Mouse (Mus musculus): ENCODE data around the gene Ccz1. TPM values are rescaled to one million over a fixed set of nuclear protein-coding genes. Genes with fewer than 3 reads are reported as not detected.
"Not testable (repeated sequence)": the region's sequence is repeated elsewhere in the genome, so short reads cannot be mapped to it uniquely, and the experiment has no call there.

The Ccz1 gene
- 10 to 100 TPM; 30.4 to 30.5 TPM for total RNA-seq (2021)

GRCm38 (mm10) chr5:144014551-144015311, at the start of gene Ccz1:
Gene Ccz1, minus strand, starts transcription at chr5:144014877.
- intact Hi-C loops (cut with DNase I) = no loop called here

GRCm38 (mm10) chr5:144064093-144064492, 49.4 kb upstream of the Ccz1 start:
- intact Hi-C loops (cut with DNase I) = no loop called here
- no peak for DNase-seq

More at GRCm38 (mm10) chr5:144014551-144015311, at the start of gene Ccz1:
- peak; percentile 73 to 80 for DNase-seq

GRCm38 (mm10) chr5:144054340-144054739, 39.7 kb upstream of the Ccz1 start:
- intact Hi-C loops (cut with DNase I) = no loop called here
- no peak for DNase-seq

DNA sequence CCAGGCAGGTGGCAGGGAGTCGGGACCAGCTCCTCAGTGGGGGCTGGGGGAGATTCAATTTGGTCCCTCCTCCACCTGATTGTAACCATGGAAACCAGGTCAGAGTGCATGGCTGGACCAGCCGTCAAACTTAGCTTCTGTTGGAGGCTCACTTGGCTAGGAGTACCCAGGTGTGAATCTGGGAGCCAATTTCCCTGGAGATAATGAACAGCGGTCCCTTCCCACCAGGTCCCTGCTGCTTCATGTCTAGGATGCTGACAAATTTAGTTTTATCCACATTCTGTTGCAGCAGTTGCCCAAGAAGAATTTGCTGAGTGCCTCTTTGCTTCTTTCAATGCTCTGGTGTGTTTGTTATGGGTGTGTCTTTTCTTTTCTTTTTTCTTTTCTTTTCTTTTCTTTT, 38.8 kb upstream of the Ccz1 start:
- intact Hi-C loops (cut with DNase I) = no loop called here

DNA sequence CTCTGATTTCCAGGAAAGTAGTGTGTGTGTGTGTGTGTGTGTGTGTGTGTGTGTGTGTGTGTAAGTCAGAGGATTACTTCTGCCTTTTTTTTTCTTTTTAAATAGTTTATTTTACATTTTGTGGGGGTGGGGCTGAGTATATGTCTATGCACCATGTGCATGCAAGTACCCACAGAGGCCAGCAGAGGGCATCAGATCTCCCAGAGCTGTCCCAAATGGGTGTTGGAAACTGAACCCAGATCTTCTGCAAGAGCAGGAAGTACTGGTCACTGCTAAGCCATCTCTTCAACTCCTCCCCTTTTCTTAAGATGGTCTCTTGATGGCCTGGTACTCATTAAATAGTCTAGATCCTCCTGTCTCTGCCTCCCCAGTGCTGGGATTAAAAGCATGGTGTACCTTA, 36.6 kb upstream of the Ccz1 start:
- no peak for DNase-seq
- intact Hi-C loops (cut with DNase I) = no loop called here

More for the DNA sequence above, 38.8 kb upstream of the Ccz1 start:
- DNase-seq = no peak

DNA sequence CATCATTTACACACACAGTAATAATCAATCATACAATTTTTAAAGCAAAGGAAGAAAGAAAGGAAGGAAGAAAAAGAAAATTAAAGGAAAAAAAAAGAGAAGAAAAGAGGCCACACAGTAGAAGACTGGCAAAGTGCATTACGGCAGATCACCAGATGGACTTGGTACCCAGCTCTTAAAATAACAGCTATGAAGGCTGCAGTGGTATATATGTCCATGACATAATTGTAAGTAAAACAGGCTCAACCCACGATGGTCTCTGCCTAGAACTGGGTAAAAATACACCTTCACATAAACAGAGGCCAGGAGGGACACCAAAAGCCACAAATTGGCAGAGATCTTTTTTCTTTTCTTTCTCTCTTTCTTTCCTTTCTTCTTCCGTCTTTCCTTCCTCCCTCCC, 35.2 kb upstream of the Ccz1 start:
- intact Hi-C loops (cut with DNase I) = no loop called here
- DNase-seq = no peak

- intact Hi-C loops (cut with DNase I) = no loop called here
- no peak for DNase-seq
These were observed 32.6 kb upstream of the Ccz1 start for GRCm38 (mm10) chr5:144047324-144047723.

DNA sequence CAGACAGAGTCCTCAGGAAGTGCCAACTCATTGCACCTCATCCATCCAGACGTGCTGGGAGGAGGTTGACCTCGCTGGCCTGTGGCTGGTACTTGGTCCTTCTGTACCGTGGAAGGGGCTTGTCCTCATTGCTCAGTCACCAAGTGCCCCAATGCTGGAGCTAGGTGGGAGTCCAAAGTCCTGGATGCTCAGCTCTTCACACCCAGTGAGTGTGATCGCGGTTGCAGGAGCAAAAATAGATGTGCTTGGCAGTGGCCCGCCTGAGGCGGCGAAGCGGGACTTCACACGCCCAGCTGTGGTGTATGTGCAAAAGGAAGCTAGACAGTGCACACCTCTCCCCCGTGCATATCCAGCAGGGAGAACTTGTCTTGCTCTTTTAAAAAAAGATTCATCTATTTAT, 28.5 kb upstream of the Ccz1 start:
- no peak for DNase-seq
- intact Hi-C loops (cut with DNase I) = loop anchor here (5.0 kb wide), 3 partner anchors 54 to 689 kb away; no protein-coding TSS in a partner anchor

DNA sequence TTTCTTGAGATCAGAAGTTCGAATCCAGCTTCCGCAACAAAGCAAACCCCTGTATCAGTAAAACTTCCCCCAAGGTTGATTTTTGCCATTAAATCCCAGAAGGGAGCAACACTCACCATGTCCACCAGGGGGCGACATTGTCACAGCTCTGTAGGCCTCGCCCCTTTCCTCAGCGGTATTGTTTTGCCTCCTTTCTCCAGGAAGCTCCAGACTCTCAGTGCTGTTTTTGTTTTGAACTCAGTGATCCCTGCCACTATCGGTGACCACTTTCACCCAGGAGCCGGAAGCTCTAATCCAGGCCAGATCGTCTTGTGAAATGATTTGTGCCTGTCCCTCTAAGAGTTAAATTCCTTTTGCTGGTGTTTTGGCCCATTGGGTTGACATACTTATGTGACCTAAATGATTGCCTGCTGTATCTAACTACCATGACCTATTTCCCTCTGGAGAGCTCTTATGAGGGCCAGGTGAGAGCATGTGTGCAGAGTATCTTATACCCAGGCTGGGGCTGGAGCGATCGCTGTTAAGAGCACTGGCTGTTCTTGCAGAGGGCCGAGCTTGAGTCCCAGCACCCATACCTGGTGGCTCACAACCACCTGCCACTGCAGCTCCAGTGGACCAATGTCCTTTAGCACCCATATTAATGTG, 26.2 kb upstream of the Ccz1 start:
- peak; percentile 74 to 81 for DNase-seq
- intact Hi-C loops (cut with DNase I) = loop anchor here (1.0 to 5.0 kb wide), 4 partner anchors 56 to 691 kb away; no protein-coding TSS in a partner anchor

GRCm38 (mm10) chr5:144039886-144040285, 25.2 kb upstream of the Ccz1 start:
- DNase-seq = no peak
- intact Hi-C loops (cut with DNase I) = loop anchor here (1.0 to 5.0 kb wide), 4 partner anchors 57 to 692 kb away; no protein-coding TSS in a partner anchor

DNA sequence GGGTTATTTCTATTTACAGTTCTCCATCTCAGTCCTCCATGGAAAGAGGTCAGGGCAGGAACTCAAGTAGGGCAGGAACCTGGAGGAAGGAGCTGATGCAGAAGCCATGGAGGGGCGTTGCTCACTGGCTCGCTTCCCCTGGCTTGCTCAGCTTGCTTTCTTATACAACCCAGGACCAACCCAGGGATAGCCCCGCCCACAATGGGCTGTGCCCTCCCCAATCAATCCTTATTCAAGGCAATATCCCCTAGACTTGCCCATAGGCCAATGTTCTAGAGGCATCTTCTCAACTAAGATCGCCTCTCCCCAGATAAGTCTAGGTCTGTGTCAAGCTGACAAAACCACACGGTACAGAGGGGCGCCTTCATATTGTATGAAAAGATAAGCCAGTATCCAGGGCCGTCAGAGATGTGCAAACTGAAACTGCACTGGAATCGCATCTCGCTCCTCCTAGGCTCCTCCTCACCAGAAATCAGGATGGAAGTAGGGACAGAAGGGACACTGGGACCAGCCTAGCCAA, 24.5 kb upstream of the Ccz1 start:
- intact Hi-C loops (cut with DNase I) = no loop called here

GRCm38 (mm10) chr5:144036952-144037351, 22.3 kb upstream of the Ccz1 start:
- no peak for DNase-seq
- intact Hi-C loops (cut with DNase I) = no loop called here

More for the DNA sequence above, 24.5 kb upstream of the Ccz1 start:
- no peak for DNase-seq

- DNase-seq = no peak
- intact Hi-C loops (cut with DNase I) = no loop called here
These were observed 19.9 kb upstream of the Ccz1 start for GRCm38 (mm10) chr5:144034567-144034966.

- no peak for DNase-seq
- intact Hi-C loops (cut with DNase I) = no loop called here
These were observed 17.8 kb upstream of the Ccz1 start for GRCm38 (mm10) chr5:144032491-144032890.

GRCm38 (mm10) chr5:144026620-144027263, 12.1 kb upstream of the Ccz1 start, which contains the start of gene Ocm:
Gene Ocm, minus strand, starts transcription at chr5:144026670.
- intact Hi-C loops (cut with DNase I) = no loop called here
- no peak for DNase-seq

- intact Hi-C loops (cut with DNase I) = no loop called here
- no peak for DNase-seq
These were observed 1.2 kb upstream of the Ccz1 start for GRCm38 (mm10) chr5:144015845-144016244.

DNA sequence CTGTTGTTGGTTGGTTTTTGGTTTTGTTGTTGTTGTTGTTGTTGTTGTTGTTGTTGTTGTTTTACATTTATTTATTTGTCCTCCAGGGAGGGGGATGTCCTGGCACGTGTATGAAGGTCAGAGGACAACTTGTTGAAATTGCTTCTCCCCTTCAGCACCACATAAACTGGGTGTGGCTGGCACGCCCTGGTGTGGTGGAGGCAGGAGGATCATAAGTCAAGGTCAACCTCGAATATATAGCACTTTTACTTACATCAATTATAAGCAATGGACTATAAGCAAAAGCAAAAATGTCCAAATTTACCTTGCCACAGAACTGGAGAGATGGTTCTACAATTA, 604 bp upstream of the Ccz1 start:
- intact Hi-C loops (cut with DNase I) = no loop called here
- DNase-seq = no peak

DNA sequence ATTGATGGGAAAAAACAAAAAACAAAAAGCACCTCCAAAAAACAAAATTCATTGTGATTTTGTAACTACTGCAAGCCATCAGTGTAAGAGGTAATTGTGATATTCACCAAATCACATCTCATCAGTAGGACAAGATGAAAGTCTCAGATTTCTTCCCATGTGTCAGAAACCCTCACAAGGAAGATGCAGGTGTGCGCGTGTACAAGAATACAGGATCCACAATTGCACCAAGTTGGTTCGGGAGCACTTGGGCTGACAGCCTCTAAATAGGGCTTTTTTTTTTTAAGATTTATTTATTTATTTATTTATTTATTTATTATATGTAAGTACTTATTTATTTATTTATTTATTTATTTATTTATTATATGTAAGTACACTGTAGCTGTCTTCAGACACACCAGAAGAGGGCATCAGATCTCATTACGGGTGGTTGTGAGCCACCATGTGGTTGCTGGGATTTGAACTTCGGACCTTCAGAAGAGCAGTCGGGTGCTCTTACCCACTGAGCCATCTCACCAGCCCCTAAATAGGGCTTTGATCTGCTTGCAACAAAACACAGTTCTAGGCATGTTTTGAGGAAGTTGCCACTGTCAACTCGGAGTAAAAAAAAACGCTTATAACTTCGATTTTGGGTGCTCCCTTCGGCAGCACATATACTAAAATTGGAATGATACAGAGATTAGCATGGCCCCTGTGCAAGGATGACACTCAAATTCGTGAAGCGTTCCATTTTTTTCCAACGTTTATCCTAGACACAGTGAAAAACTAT, 1.1 kb downstream of the Ccz1 start:
- intact Hi-C loops (cut with DNase I) = not testable (repeated sequence)

GRCm38 (mm10) chr5:144002461-144003192, 12.1 kb downstream of the Ccz1 start:
- intact Hi-C loops (cut with DNase I) = no loop called here

More for the DNA sequence above, 1.1 kb downstream of the Ccz1 start:
- not testable (repeated sequence) for DNase-seq

GRCm38 (mm10) chr5:143999409-143999808, 15.3 kb downstream of the Ccz1 start:
- intact Hi-C loops (cut with DNase I) = no loop called here
- DNase-seq = no peak

More at GRCm38 (mm10) chr5:144002461-144003192, 12.1 kb downstream of the Ccz1 start:
- no peak for DNase-seq

Data from heart, postnatal 36 days (tissue).